Mouse (Mus musculus) limb, embryonic 10.5 days (tissue): ENCODE results near the gene Sema4f. TPM values are rescaled to one million over a fixed set of nuclear protein-coding genes. Genes with fewer than 3 reads are reported as not detected.
A peak's percentile ranks its signal among the peaks of the same experiment; 100 is the strongest.

Experiments
- DNase-seq: peaks from one replicate; pipeline ENCODE4 v3.0.0-alpha.2; 2017; ENCODE audit warnings: low spot score
- H3K27ac ChIP-seq: fragments of 300-500 bp; sonication (generic); 2 replicates; pipeline ENCODE4 v1.5.1; 2016; ENCODE audit warnings: mild to moderate bottlenecking
- H3K27me3 ChIP-seq: fragments of 300-500 bp; sonication (generic); 2 replicates; pipeline ENCODE4 v1.6.1; 2016; ENCODE audit warnings: low read depth, mild to moderate bottlenecking; ENCODE audit not compliant: poor library complexity, severe bottlenecking
- H3K36me3 ChIP-seq: fragments of 300-500 bp; sonication (generic); 2 replicates; pipeline ENCODE4 v1.6.1; 2016; ENCODE audit warnings: mild to moderate bottlenecking, moderate library complexity
- H3K4me1 ChIP-seq: fragments of 300-500 bp; sonication (generic); 2 replicates; pipeline ENCODE4 v1.6.1; 2016
- H3K4me3 ChIP-seq: fragments of 300-500 bp; sonication (generic); 2 replicates; pipeline ENCODE4 v1.5.1; 2016; ENCODE audit warnings: mild to moderate bottlenecking, moderate library complexity
- H3K9me3 ChIP-seq: fragments of 300-500 bp; sonication (generic); replicated peaks from 2 replicates; pipeline ENCODE4 v1.6.1; 2016; ENCODE audit warnings: mild to moderate bottlenecking
- WGBS: fragments of 180-500 bp; shearing (Covaris S2); methylation state at CpG from one replicate; pipeline ENCODE4 v1.1.7; 2016; 5-methylcytosine and 5-hydroxymethylcytosine counted together
- polyA plus RNA-seq: library from polyadenylated mRNA; unstranded; fragments of >200 nt; fragmentation: Nextera tagmentation; extraction: Ambion mirVana; gene quantifications from 2 replicates; pipeline ENCODE4 v1.2.1, GENCODE M21; 2016

The Sema4f gene
- polyA plus RNA-seq, 1 experiment from 2014 or later = 1.9 TPM

DNA sequence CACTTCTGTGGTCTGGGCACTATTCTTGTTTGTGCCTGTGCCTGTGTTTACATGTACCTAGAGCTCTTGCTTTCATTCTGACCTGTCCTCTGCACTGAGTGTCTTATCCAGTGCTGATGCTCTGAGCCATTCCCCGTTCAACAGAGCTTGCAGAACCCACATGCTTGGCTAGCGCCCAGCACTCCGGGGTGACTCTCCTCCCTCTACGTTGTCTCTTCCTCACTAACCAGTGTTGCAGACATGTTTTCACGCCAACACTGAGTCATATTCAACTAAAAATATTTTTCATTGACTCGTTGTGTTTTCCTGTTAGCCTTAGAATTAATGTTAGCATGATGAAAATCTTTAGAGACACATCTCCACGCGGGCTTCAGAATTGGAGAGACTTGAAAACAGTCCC is 31.5 kb downstream of the Sema4f start:
- no peaks in the 10 kb centered on the region for H3K27me3 ChIP-seq
- 88% methylated on average over 8 of the region's 8 CpGs for WGBS
- no peak overlapping the region for H3K27ac ChIP-seq
- H3K36me3 ChIP-seq = no peaks in the 10 kb centered on the region
- no peaks in the 10 kb centered on the region for H3K4me1 ChIP-seq
- no peak overlapping the region for H3K4me3 ChIP-seq
- no peaks in the 10 kb centered on the region for H3K9me3 ChIP-seq
- no peak for DNase-seq

DNA sequence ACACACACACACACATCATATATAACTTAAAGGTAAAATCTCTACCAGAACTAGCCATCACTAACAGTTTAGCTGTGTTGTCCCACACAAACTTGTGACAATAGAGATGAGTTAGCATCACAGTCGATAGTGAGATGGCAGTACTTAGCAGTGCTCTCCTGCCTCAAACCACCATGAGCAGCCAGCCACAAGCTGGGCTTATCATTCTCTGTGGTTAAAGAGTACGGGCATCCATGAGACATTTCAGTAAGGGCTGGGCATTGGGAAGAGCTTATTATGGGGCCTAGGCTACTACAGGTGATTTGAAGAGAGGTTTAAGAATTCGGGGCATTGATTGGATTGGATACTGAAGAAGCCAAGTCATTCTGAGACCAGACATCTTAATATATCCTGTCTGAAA is 32.6 kb downstream of the Sema4f start:
- Histone ChIP-seq H3K27me3 (no peaks in the 10 kb centered on the region), H3K4me3 (no peak overlapping the region), H3K4me1 (no peaks in the 10 kb centered on the region), H3K27ac (no peak overlapping the region), H3K9me3 (no peaks in the 10 kb centered on the region), H3K36me3 (no peaks in the 10 kb centered on the region)
- WGBS = 93% methylated on average over 3 of the region's 3 CpGs
- no peak for DNase-seq

DNA sequence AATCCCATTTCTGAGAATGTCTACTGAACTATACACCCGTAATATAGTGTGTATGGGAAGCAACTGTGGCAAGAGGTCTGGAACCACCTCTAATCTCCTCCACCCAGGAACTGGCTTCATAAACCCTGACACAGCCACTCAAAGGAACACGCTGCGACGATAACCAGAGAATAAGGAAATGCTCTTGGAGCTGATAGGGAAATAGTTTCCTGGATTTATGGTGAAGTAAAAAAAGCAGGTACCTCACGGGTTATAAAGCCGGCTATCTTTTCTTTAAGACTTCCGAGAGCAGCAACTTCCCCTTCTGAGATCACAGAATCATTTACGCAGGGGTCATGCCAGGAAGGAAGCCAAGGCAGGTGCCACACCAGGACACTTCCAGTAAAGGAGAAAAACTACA is 37.0 kb downstream of the Sema4f start:
- DNase-seq = no peak
- Histone ChIP-seq H3K4me1 (no peaks in the 10 kb centered on the region), H3K4me3 (no peak overlapping the region), H3K9me3 (no peaks in the 10 kb centered on the region), H3K27ac (no peak overlapping the region), H3K36me3 (no peaks in the 10 kb centered on the region), H3K27me3 (no peaks in the 10 kb centered on the region)
- 82% methylated on average over 8 of the region's 8 CpGs for WGBS

DNA sequence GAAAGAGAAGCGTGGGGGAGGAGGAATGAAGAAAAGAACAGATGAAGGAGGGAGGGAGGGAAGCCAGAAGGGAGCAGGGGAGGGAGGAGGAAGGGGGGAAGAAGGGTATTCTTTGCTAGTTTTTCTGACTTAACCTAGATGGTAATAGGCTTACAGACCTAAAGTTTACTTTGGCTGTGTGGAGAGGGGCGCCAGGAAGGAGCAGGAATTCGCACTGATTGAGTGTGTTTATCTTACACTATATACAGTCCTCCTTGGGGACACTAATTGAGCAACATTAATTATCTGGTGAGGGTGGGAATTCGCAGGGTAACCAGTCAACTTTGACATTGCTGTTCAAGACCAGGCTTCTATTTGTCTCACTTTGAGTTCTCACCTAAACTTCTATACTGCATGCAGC is 40.8 kb downstream of the Sema4f start:
- Histone ChIP-seq H3K27ac (no peak overlapping the region), H3K4me3 (no peak overlapping the region), H3K4me1 (no peaks in the 10 kb centered on the region), H3K9me3 (no peaks in the 10 kb centered on the region), H3K27me3 (no peaks in the 10 kb centered on the region), H3K36me3 (no peaks in the 10 kb centered on the region)
- no peak for DNase-seq
- 47% methylated on average over 4 of the region's 4 CpGs for WGBS

DNA sequence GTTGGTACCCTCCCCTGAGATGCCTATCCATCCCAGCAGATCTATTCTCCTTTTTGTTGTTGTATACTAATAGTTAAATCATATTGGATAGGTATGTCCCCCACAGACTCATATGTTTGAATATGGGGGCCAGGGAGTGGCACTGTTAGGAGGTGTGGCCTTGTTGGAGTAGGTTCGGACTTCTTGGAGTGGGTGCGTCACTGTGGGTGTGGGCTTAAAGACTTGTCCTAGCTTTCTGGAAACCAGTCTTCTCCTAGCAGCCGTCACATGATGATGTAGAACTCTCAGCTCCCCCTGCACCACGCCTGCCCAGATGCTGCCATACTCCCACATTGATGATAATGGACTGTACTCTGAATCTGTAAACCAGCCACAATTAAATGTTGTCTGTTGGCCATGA is 41.3 kb downstream of the Sema4f start:
- Histone ChIP-seq H3K36me3 (no peaks in the 10 kb centered on the region), H3K27ac (no peak overlapping the region), H3K4me3 (no peak overlapping the region), H3K9me3 (no peaks in the 10 kb centered on the region), H3K4me1 (no peaks in the 10 kb centered on the region), H3K27me3 (no peaks in the 10 kb centered on the region)
- 86% methylated on average over 4 of the region's 4 CpGs for WGBS
- DNase-seq = no peak

DNA sequence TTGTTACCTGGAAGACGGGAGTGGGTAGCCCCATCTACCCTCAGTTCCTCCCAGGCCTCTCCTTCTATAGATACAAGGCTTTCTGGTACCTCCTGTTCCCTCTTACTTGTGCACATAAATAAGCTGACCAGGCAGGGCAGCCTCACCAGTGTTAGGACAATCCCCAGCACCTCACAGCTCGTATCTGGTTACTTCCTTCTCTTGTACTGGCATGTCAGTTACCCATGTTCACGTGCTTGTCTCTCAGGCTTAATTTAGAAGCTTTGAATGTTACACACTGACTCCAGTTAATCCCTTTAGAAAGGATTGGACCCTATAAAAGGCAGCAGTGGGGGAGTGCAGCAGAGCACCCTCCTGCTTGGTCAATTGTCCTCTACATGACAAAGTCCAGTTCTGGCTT is 42.3 kb downstream of the Sema4f start:
- H3K4me3 ChIP-seq = no peak overlapping the region
- H3K4me1 ChIP-seq = no peaks in the 10 kb centered on the region
- no peaks in the 10 kb centered on the region for H3K36me3 ChIP-seq
- H3K27me3 ChIP-seq = no peaks in the 10 kb centered on the region
- no peaks in the 10 kb centered on the region for H3K9me3 ChIP-seq
- no peak overlapping the region for H3K27ac ChIP-seq
- WGBS = 59% methylated on average over 3 of the region's 3 CpGs
- no peak for DNase-seq

DNA sequence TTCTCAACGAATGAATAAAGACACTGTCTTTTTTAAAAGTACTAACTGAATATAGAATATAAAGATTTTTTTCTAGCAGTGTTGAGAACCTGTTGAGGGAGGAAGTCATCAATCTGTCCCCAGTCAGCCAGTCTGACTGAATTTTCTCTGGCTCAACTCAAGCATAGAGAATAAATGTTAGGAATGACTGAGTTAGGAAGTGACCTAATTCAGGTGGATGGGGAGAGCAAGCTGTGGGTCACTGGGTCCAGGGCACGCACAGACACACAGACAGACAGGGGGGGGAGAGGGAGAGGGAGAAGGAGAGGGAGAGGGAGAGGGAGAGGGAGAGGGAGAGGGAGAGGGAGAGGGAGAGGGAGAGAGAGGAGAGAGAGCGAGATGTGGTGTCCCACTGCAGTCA is 46.2 kb downstream of the Sema4f start:
- WGBS = 76% methylated on average over 3 of the region's 3 CpGs
- no peak overlapping the region for H3K27ac ChIP-seq
- peaks cover 16% of the 10 kb centered on the region for H3K4me1 ChIP-seq

DNA sequence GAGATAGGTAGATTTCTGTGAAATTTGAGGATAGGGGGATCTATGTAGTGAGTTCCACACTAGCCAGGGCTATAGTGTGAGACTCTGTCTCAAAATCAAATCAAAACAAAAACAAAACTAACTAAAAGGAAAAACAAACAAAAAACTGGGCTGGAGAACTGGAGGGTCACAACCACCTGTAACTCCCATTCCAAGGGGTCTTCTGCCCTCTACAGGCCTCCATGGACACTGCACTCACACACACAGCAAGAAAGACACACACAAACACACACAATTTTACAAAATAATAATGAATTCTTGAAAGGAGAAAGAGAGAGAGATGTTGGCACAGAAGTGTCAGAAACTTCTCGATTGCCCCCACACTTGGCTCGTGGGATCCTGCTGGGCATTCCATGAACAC is 47.0 kb downstream of the Sema4f start:
- Histone ChIP-seq H3K4me1 (peaks cover 16% of the 10 kb centered on the region), H3K9me3 (no peaks in the 10 kb centered on the region), H3K4me3 (no peak overlapping the region), H3K27me3 (no peaks in the 10 kb centered on the region), H3K36me3 (no peaks in the 10 kb centered on the region), H3K27ac (no peak overlapping the region)
- no peak for DNase-seq
- 86% methylated on average over 2 of the region's 2 CpGs for WGBS

More for the DNA sequence above, 46.2 kb downstream of the Sema4f start:
- no peak for DNase-seq
- H3K36me3 ChIP-seq = no peaks in the 10 kb centered on the region
- H3K4me3 ChIP-seq = no peak overlapping the region
- no peaks in the 10 kb centered on the region for H3K9me3 ChIP-seq
- no peaks in the 10 kb centered on the region for H3K27me3 ChIP-seq

DNA sequence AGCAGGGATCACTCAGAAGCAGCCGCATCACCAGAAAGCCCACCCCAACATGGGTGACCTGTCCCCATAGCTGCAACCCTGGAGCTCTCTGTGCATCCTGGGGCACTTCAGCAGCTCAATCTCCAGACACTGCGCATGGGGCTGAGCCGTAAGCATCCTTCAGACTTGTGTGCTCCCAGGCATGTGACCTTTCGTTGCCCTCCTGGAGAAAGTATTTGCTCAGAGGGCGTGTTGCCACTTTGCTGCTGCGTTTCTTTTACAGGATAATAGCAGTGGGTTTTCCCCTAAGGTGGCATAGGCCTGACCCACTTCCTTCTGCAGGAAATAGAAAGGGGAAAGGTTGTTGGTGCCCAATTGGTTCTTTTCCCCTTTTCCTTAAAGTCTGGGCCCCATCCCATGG is 48.1 kb downstream of the Sema4f start:
- DNase-seq = no peak
- H3K27ac ChIP-seq = peak overlapping the region; percentile 58; the same call in 1 of the 2 replicates
- H3K27me3 ChIP-seq = no peaks in the 10 kb centered on the region
- peaks cover 16% of the 10 kb centered on the region for H3K4me1 ChIP-seq
- no peak overlapping the region for H3K4me3 ChIP-seq
- no peaks in the 10 kb centered on the region for H3K9me3 ChIP-seq
- no peaks in the 10 kb centered on the region for H3K36me3 ChIP-seq
- 48% methylated on average over 6 of the region's 6 CpGs for WGBS

DNA sequence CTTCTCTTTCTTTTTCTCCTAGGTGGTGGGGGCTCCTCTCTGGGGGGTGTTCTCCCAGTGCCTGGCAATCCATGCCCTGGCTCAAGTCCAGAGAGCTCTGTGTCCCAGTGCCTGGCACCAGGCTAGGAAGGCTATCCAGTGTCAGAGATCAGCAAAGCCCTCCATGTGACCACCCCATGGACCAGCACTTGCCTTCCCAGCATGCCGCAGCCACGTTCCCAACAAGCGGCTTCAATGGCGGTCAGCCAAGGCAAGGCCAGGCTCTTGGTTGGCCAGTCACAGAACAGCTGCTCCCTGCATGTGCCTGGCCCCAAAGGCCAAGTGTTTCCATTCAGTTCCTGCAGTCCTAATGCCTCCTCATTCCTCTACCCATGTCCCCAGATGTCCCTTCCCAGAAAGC is 53.2 kb downstream of the Sema4f start:
- H3K36me3 ChIP-seq = no peaks in the 10 kb centered on the region
- peaks cover 12% of the 10 kb centered on the region for H3K4me1 ChIP-seq
- H3K4me3 ChIP-seq = no peak overlapping the region
- 92% methylated on average over 4 of the region's 4 CpGs for WGBS
- H3K27me3 ChIP-seq = no peaks in the 10 kb centered on the region
- no peaks in the 10 kb centered on the region for H3K9me3 ChIP-seq
- no peak overlapping the region for H3K27ac ChIP-seq
- DNase-seq = no peak

DNA sequence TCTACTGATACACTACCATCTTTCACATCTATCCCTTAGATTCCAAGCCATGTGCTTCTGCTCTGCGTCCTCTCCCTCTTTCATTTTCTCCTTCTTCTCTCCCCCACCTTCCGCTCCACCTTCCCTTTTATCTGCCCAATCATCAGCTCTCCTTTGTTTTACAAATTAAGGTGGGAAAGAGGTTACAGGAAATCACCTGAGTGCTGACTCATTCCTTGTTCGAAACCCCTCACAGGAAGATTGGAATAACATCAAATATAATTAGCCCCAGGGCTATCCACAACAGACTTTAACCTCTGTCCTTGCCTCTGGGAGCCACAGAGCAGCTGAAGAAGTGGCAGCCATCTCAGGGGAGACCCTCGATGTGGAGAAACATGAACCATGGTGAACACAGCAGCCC is 53.7 kb downstream of the Sema4f start:
- no peak overlapping the region for H3K4me3 ChIP-seq
- no peaks in the 10 kb centered on the region for H3K9me3 ChIP-seq
- no peaks in the 10 kb centered on the region for H3K36me3 ChIP-seq
- H3K27ac ChIP-seq = no peak overlapping the region
- 84% methylated on average over 4 of the region's 4 CpGs for WGBS
- no peak for DNase-seq
- H3K4me1 ChIP-seq = peaks cover 9% of the 10 kb centered on the region
- no peaks in the 10 kb centered on the region for H3K27me3 ChIP-seq

DNA sequence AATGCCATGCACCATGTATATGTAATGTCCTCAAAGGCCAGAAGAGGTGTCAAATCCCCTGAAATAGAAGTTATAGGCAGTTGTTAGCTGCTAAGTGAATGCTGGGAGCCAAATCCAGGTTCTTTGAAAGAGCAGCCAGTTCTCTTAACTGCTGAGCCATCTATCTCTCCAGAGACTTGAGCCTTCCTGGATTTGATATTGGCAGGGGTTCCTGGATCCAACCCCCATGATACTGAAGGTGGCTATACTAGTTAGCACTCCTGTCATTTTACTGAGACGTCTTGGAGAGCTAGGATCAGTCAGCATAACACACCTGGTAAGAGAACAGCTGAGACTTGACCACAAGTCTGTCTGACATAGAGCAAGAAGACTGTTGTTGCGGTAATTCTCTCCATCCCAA is 54.1 kb downstream of the Sema4f start:
- no peak for DNase-seq
- Histone ChIP-seq H3K9me3 (no peaks in the 10 kb centered on the region), H3K4me1 (peaks cover 5% of the 10 kb centered on the region), H3K36me3 (no peaks in the 10 kb centered on the region), H3K4me3 (no peak overlapping the region), H3K27ac (no peak overlapping the region), H3K27me3 (no peaks in the 10 kb centered on the region)
- 86% methylated on average over 2 of the region's 2 CpGs for WGBS

DNA sequence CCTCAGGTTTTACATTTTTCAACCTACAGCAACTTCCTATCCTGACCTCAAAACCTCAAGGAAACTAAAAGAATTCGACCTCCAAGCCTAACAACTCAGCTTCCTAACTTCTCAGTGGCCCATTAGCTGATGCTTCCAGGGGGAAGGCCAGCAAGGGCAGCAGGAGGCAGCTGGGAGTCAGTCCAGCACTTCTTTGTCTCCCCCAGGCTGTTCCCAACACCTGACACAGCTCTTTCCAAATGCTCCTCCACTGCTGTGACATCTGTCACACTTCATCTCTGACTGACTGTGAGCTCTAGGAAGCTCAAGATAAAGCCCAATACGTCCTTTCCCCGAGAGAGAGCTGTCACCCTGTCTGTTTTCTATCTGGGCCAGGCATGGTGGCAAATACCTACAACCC is 55.0 kb downstream of the Sema4f start:
- Histone ChIP-seq H3K4me3 (no peak overlapping the region), H3K4me1 (peaks cover 5% of the 10 kb centered on the region), H3K27ac (no peak overlapping the region), H3K27me3 (no peaks in the 10 kb centered on the region), H3K36me3 (no peaks in the 10 kb centered on the region), H3K9me3 (no peaks in the 10 kb centered on the region)
- DNase-seq = no peak
- WGBS = 68% methylated on average over 3 of the region's 3 CpGs

DNA sequence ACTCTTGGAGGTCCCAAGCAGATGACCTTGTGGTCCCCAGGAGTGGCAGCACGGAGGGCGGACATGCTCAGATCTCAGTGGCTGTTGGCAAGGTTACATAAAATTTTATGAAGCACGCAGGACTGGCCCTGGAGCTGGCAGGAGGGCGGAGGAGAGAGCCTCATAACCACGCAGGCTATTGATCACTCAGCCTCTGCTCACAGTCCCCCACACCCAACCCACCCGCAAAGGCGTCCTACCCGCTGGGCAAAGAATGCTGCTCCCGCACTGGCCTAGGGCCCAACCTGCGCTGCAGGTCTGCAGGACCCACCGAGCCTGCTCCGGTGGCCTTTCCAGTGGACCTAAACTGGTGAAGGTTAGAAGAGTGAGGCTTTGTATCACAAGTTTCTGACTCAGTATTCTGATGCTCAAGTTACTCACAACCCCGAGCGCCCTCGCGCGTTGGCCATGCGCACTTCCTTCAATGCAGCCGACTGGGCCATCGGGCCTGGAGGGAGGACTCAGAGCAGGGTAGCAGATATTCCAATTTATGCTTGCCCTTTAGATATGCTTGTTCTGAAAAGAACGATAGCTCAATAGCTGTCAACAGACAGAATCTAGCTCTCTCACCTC is 58.0 kb downstream of the Sema4f start:
- H3K27me3 ChIP-seq = no peaks in the 10 kb centered on the region
- no peak overlapping the region for H3K4me3 ChIP-seq
- DNase-seq = peak; percentile 68
- no peaks in the 10 kb centered on the region for H3K36me3 ChIP-seq
- peaks cover 5% of the 10 kb centered on the region for H3K4me1 ChIP-seq
- peak overlapping the region; percentile 61 for H3K27ac ChIP-seq
- H3K9me3 ChIP-seq = no peaks in the 10 kb centered on the region
- 54% methylated on average over 21 of the region's 21 CpGs for WGBS
